Mouse (Mus musculus) liver, embryonic 11.5 days (tissue): ENCODE data around the gene Foxo3. TPM values are rescaled to one million over a fixed set of nuclear protein-coding genes. Genes with fewer than 3 reads are reported as not detected.

Experiments used
- ATAC-seq: fragments of 200-750 bp; cut with Nextera tagmentation; replicated peaks from 2 replicates; pipeline ENCODE4 v1.8.0; 2017; ENCODE audit warnings: moderate number of reproducible peaks, mild to moderate bottlenecking, moderate TSS enrichment, moderate library complexity; ENCODE audit not compliant: low FRiP score
- DNase-seq: peaks from one replicate; pipeline ENCODE4 v3.0.0-alpha.2; 2017; ENCODE audit warnings: low spot score
- H3K27ac ChIP-seq: fragments of 300-500 bp; sonication (generic); 2 replicates; pipeline ENCODE4 v1.5.1; 2014; ENCODE audit warnings: mild to moderate bottlenecking, low read depth, low read length, control low read depth
- H3K27me3 ChIP-seq: fragments of 300-500 bp; sonication (generic); replicated peaks from 2 replicates; pipeline ENCODE4 v1.6.1; 2014; ENCODE audit warnings: low read length, mixed read lengths; ENCODE audit not compliant: control insufficient read depth, insufficient read depth
- H3K36me3 ChIP-seq: fragments of 300-500 bp; sonication (generic); 2 replicates; pipeline ENCODE4 v1.6.1; 2014; ENCODE audit warnings: mild to moderate bottlenecking, low read length, moderate library complexity, mixed read lengths; ENCODE audit not compliant: control insufficient read depth, insufficient read depth
- H3K4me1 ChIP-seq: fragments of 300-500 bp; sonication (generic); replicated peaks from 2 replicates; pipeline ENCODE4 v1.6.1; 2014; ENCODE audit warnings: low read length, mixed read lengths; ENCODE audit not compliant: control insufficient read depth, insufficient read depth
- H3K4me2 ChIP-seq: fragments of 300-500 bp; sonication (generic); 2 replicates; pipeline ENCODE4 v1.6.1; 2014; ENCODE audit warnings: mild to moderate bottlenecking, control low read depth, moderate library complexity
- H3K4me3 ChIP-seq: fragments of 300-500 bp; sonication (generic); 2 replicates; pipeline ENCODE4 v1.5.1; 2014; ENCODE audit warnings: low read depth, low read length, control low read depth
- H3K9ac ChIP-seq: fragments of 300-500 bp; sonication (generic); 2 replicates; pipeline ENCODE4 v1.6.1; 2014; ENCODE audit warnings: low read depth, low read length, control low read depth
- H3K9me3 ChIP-seq: fragments of 300-500 bp; sonication (generic); 2 replicates; pipeline ENCODE4 v1.6.1; 2016; ENCODE audit warnings: low read length, inconsistent platforms, mixed read lengths; ENCODE audit not compliant: control insufficient read depth
- WGBS: fragments of 180-500 bp; shearing (Covaris S2); extraction: QIAGEN DNeasy Blood & Tissue Kit; methylation state at CpG from one replicate; pipeline ENCODE4 v1.1.7; 2014; 5-methylcytosine and 5-hydroxymethylcytosine counted together
- polyA plus RNA-seq: library from polyadenylated mRNA; unstranded; fragments of >200 nt; fragmentation: Nextera tagmentation; extraction: Ambion mirVana; gene quantifications from 2 replicates; pipeline ENCODE4 v1.2.1, GENCODE M21; 2014

The Foxo3 gene
- polyA plus RNA-seq, 1 experiment from 2014 or later = 12.3 TPM

GRCm38 (mm10) chr10:42264195-42264594 lies 12.4 kb downstream of the Foxo3 start:
- WGBS = 84% methylated on average over 5 of the region's 5 CpGs
- no peak overlapping the region for H3K9ac ChIP-seq
- peaks cover 13% of the 10 kb centered on the region; the same call in 1 of the 2 replicates for H3K9me3 ChIP-seq
- no peak for DNase-seq
- no peaks in the 10 kb centered on the region for H3K27me3 ChIP-seq
- ATAC-seq = no peak
- H3K4me1 ChIP-seq = peaks cover 60% of the 10 kb centered on the region
- H3K4me3 ChIP-seq = no peak overlapping the region
- H3K27ac ChIP-seq = peak overlapping the region; percentile 90; the same call in 1 of the 2 replicates
- no peak overlapping the region for H3K4me2 ChIP-seq
- peaks cover 39% of the 10 kb centered on the region for H3K36me3 ChIP-seq

DNA sequence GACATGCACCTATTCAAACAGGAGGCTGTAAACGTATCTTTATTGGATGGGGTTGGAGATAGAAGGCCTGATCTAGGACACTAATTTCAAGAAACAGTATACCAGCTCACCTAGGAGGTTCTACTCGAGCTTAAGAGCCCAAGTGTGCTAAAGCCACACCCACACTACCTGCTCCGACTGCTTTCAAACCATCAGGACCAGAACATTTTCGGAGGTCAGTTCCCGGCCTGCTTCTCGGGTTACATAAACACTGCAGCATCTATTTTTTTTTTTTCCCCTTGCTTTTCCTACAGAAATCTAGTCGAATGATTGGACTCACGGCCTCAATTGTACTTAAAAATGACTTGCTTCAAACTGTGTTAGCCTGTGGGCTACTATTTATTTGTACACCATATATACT lies 12.9 kb downstream of the Foxo3 start:
- Histone ChIP-seq H3K4me1 (peaks cover 55% of the 10 kb centered on the region), H3K4me3 (no peak overlapping the region), H3K9ac (no peak overlapping the region), H3K27ac (no peak overlapping the region), H3K4me2 (no peak overlapping the region), H3K36me3 (peaks cover 40% of the 10 kb centered on the region), H3K9me3 (peaks cover 13% of the 10 kb centered on the region; the same call in 1 of the 2 replicates), H3K27me3 (no peaks in the 10 kb centered on the region)
- WGBS = 79% methylated on average over 8 of the region's 8 CpGs
- ATAC-seq (no peak), DNase-seq (no peak)

DNA sequence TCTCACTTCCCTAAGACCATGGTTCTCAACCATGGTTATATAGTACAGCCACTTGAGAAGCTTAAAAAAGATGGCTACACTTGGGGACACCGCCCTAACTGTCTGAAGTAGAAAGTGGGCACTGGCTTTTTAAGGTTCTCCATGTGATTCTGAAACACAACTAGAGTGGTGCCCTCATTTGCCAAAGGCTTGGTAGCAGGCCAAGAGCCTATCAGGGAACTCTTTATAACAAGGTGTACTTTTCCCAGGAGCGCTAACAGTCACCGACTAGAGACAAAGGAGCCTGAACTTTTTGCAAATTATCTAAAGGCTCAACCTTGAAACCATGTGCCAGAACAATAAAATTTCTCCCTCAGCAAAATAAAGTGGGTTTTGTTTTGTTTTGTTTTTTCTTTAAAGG lies 14.5 kb downstream of the Foxo3 start:
- no peaks in the 10 kb centered on the region for H3K27me3 ChIP-seq
- H3K4me1 ChIP-seq = peaks cover 48% of the 10 kb centered on the region
- ATAC-seq = no peak
- H3K36me3 ChIP-seq = peaks cover 29% of the 10 kb centered on the region
- WGBS = 90% methylated on average over 3 of the region's 3 CpGs
- H3K4me2 ChIP-seq = no peak overlapping the region
- peaks cover 13% of the 10 kb centered on the region; the same call in 1 of the 2 replicates for H3K9me3 ChIP-seq
- DNase-seq = no peak
- no peak overlapping the region for H3K4me3 ChIP-seq
- peak overlapping the region; percentile 74; the same call in 1 of the 2 replicates for H3K27ac ChIP-seq
- no peak overlapping the region for H3K9ac ChIP-seq

- DNase-seq (no peak), ATAC-seq (no peak)
- H3K27ac ChIP-seq = peak overlapping the region; percentile 74
- H3K27me3 ChIP-seq = no peaks in the 10 kb centered on the region
- H3K4me3 ChIP-seq = 0 out of 2 replicates have a peak overlapping the region, but pooled peaks have one; percentile 1
- H3K36me3 ChIP-seq = peaks cover 20% of the 10 kb centered on the region
- peaks cover 4% of the 10 kb centered on the region; the same call in 1 of the 2 replicates for H3K9me3 ChIP-seq
- H3K4me1 ChIP-seq = peaks cover 47% of the 10 kb centered on the region
- peak overlapping the region; percentile 48 for H3K4me2 ChIP-seq
- H3K9ac ChIP-seq = peak overlapping the region; percentile 48
- WGBS = 85% methylated on average over 8 of the region's 8 CpGs
Measured at GRCm38 (mm10) chr10:42261103-42261502, 15.5 kb downstream of the Foxo3 start.

GRCm38 (mm10) chr10:42260523-42260922 lies 16.0 kb downstream of the Foxo3 start:
- DNase-seq = no peak

GRCm38 (mm10) chr10:42259602-42260001 lies 17.0 kb downstream of the Foxo3 start:
- Histone ChIP-seq H3K4me1 (peaks cover 41% of the 10 kb centered on the region), H3K27ac (no peak overlapping the region; the same call in 1 of the 2 replicates), H3K36me3 (peaks cover 14% of the 10 kb centered on the region; the same call in 1 of the 2 replicates), H3K4me2 (no peak overlapping the region), H3K27me3 (no peaks in the 10 kb centered on the region), H3K4me3 (no peak overlapping the region), H3K9me3 (no peaks in the 10 kb centered on the region), H3K9ac (no peak overlapping the region)
- no peak for ATAC-seq
- 81% methylated on average over 4 of the region's 4 CpGs for WGBS
- no peak for DNase-seq

More at GRCm38 (mm10) chr10:42260523-42260922, 16.0 kb downstream of the Foxo3 start:
- Histone ChIP-seq H3K36me3 (peaks cover 14% of the 10 kb centered on the region; the same call in 1 of the 2 replicates), H3K4me1 (peaks cover 42% of the 10 kb centered on the region), H3K4me2 (peak overlapping the region; percentile 48), H3K9me3 (no peaks in the 10 kb centered on the region), H3K4me3 (0 out of 2 replicates have a peak overlapping the region, but pooled peaks have one; percentile 1), H3K9ac (peak overlapping the region; percentile 48), H3K27me3 (no peaks in the 10 kb centered on the region), H3K27ac (peak overlapping the region; percentile 74)
- peak; percentile 84 for ATAC-seq
- 28% methylated on average over 8 of the region's 8 CpGs for WGBS

DNA sequence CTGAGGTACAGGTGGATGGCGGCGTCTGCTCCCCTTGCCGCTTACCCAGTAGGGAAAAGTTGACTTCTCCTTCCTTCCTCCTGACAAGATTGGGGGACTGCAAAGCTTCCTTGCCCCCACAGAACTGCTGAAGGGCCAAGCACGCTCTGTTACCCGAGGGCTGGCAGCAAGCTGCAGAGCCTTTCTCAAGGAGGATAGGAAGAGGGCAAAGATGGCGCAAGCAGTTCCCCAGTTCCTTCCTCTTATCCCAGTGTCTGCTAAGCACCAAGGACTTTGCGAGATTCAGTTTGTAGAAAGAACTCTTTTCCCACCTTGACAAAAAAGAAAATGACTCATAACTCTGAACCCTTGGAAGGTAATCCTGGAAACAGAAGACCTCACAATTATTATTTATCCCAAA lies 18.6 kb downstream of the Foxo3 start:
- no peaks in the 10 kb centered on the region for H3K27me3 ChIP-seq
- DNase-seq (no peak), ATAC-seq (no peak)
- H3K27ac ChIP-seq = no peak overlapping the region
- no peak overlapping the region for H3K9ac ChIP-seq
- H3K36me3 ChIP-seq = peaks cover 10% of the 10 kb centered on the region; the same call in 1 of the 2 replicates
- 88% methylated on average over 7 of the region's 7 CpGs for WGBS
- peaks cover 45% of the 10 kb centered on the region for H3K4me1 ChIP-seq
- no peak overlapping the region for H3K4me2 ChIP-seq
- no peaks in the 10 kb centered on the region for H3K9me3 ChIP-seq
- H3K4me3 ChIP-seq = no peak overlapping the region

DNA sequence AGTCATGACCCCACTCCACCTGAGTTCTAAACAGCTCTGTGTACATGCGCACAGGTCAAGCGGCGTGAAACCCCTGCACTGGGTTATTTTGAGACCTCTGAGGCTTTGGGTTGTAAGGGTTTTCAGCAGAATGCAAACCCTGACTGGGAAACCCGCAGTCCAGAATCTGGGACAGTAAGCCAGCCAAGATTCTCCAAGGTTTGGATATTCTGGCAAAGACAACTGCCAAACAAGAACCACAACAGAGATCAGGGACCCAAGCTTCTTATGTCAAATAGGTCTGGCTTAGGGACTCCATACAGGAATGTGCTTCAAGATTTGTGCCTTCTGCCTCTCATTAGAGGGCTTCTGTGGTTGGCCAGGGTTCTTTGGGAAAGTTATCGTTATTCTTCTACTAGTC lies 21.8 kb downstream of the Foxo3 start:
- no peaks in the 10 kb centered on the region for H3K9me3 ChIP-seq
- 89% methylated on average over 5 of the region's 5 CpGs for WGBS
- DNase-seq = no peak
- H3K27me3 ChIP-seq = no peaks in the 10 kb centered on the region
- no peak for ATAC-seq
- peaks cover 10% of the 10 kb centered on the region; the same call in 1 of the 2 replicates for H3K36me3 ChIP-seq
- no peak overlapping the region for H3K4me2 ChIP-seq
- no peak overlapping the region for H3K27ac ChIP-seq
- H3K4me3 ChIP-seq = no peak overlapping the region
- no peak overlapping the region for H3K9ac ChIP-seq
- peaks cover 46% of the 10 kb centered on the region for H3K4me1 ChIP-seq

DNA sequence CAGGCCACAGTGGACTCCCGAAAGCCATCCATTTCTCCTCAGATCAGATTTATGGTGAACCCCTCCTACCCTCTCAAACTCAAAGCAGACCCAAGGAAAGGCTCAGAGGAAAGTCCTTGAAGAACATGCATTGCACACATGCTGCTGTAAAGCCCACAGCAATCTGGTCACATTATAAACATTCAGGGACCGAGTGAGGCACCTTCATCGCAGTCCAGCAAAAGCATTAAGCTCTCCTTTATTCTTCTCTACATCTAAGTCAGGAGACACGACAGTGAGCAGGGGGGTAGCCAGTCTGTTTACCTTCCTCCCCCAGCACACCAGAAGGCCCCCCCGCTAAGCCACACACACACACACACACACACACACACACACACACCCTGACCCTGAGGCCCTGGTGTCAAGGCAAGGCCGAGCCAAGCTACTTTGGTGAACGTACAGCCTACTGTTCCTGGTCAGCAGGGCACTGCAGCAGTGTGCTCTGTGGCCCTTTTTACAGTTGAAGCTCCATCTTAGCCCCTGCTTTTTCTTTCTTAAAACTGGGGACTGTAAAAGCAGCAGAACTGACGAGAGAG lies 24.7 kb downstream of the Foxo3 start:
- H3K27ac ChIP-seq = 0 out of 2 replicates have a peak overlapping the region, but pooled peaks have one; percentile 28
- no peak overlapping the region for H3K4me3 ChIP-seq
- H3K36me3 ChIP-seq = no peaks in the 10 kb centered on the region; the same call in 1 of the 2 replicates
- H3K4me2 ChIP-seq = no peak overlapping the region
- no peaks in the 10 kb centered on the region for H3K9me3 ChIP-seq
- ATAC-seq (no peak), DNase-seq (no peak)
- H3K4me1 ChIP-seq = peaks cover 70% of the 10 kb centered on the region
- H3K27me3 ChIP-seq = no peaks in the 10 kb centered on the region
- WGBS = 59% methylated on average over 8 of the region's 8 CpGs
- H3K9ac ChIP-seq = no peak overlapping the region
